Mouse (Mus musculus): ENCODE measurements around the gene Dhx34.
"Not testable (repeated sequence)": the region's sequence is repeated elsewhere in the genome, so short reads cannot be mapped to it uniquely, and the experiment has no call there.

The Dhx34 gene

GRCm38 (mm10) chr7:16221582-16222272 is at the start of gene Dhx34:
Dhx34 (minus strand) TSS chr7:16222037.
- DNase-seq, result peak; percentile 96

DNA sequence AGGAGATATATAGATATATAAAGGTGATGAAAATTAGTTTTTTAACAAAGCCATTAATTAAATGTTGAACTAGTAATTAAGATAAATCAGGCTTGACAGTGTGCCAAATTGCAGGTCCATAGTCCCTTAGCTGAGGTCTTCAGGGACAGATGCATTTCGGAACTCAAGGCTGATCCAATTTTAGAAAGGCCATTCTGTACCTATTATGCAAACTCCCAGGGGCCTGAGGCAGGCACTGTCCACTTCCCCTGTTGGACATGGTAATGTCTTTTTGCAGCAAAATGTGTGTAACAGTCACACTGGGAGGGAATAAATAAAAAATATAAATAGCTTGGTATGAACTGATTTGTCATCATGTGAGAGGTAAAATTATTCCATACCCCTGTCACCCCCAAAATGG is 49.3 kb upstream of the Dhx34 start:
- no peak for DNase-seq

- not testable (repeated sequence) for DNase-seq
Observed at GRCm38 (mm10) chr7:16266593-16266992, 44.8 kb upstream of the Dhx34 start.

DNA sequence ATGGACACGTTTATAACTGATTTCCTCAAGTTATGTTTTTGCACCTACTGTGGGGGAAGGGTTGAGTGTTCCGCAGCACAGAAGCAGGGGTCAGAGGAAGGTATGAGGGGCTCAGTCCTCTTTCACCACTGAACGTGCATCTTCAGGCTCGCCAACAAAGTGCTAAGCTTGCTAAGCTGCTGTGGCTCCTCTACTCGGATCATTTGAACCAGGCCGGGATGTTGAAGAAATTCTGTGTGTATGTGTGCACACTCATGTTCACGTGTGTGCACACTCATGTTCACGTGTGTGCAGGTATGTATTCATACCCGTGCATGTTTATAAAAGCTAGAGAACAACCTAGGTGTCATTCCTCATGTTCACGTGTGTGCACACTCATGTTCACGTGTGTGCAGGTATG is 44.0 kb upstream of the Dhx34 start:
- no peak for DNase-seq

DNA sequence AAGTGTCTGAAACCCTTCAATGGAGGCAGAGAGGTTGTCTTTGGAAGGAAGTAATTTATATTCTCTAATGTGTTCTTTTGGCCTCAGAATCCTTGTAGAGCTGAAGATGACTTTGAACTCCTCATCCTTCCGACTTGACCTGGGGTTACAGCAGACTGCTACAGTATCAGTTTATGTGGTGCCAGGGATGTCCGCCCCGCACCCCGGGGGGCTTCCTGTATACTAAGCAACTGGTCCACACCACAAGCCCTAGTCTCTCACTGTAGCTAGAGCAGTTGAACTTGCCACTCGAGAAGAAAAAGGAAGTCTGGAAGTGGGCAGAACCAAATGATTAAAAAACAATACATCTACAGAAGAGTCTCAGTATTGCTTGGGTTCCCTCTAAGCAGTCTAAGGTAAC is 42.0 kb upstream of the Dhx34 start:
- DNase-seq, result no peak

DNA sequence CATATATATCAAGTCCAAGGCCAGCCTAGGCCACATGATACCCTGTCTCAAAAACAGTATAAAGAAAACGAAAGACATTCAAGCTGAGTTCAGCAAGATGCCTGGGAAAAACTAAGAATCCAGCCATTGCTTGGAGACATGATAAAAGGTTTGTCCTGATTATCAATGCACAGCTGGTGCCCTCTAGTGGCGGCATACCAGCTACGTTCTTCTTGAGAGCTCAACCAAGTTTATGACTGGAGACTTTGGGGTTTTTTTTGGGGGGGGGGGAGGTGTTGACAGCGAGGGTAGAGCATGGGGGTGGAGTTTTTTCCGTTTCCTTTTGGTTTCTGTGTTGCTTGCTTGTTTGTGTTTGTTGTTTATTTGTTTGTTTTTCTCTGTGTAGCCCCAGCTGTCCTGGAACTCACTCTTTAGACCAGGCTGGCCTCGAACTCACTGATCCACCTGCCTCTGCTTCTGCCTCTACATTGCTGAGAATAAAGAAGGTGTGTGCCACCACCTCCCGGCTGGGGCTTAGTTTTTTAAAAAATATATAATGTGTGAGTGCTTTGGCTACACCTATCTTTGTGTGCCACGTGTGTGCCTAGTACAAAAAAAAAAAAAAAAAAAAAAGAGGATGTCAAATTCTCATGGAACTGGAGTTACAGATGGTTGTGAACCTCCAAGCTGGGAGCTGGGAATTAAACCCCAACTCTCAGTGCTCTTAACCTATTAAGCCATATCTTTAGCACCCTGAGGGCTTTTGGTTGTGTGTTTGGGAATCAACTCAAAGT is 41.4 kb upstream of the Dhx34 start:
- peak; percentile 69 for DNase-seq

- no peak for DNase-seq
Observed at GRCm38 (mm10) chr7:16261097-16261496, 39.3 kb upstream of the Dhx34 start.

- DNase-seq, result no peak
Observed at GRCm38 (mm10) chr7:16259110-16259590, 37.3 kb upstream of the Dhx34 start, which contains the start of gene C5ar1. C5ar1 (minus strand) TSS chr7:16259540.

DNA sequence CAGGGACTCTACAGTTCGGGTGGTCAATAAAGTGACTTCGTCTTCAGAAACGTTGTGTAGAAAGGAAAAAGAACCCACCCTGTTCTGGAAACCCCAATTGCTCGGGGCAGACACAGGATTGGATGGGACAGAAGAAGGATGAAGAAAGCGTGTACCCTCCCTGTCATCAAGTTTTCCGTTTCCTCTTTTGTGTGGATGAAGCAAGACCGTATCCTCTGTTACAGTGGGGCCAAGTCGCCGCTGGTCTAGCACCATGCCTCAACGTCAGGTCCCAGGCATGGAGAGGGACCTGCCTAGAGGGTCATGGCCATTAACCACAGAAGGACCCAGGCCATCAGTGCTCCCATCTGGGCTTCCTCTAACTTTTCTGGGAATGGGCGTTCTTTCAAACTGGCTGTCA is 36.0 kb upstream of the Dhx34 start:
- peak; percentile 51 for DNase-seq

GRCm38 (mm10) chr7:16255963-16256362 is 34.1 kb upstream of the Dhx34 start:
- not testable (repeated sequence) for DNase-seq

DNA sequence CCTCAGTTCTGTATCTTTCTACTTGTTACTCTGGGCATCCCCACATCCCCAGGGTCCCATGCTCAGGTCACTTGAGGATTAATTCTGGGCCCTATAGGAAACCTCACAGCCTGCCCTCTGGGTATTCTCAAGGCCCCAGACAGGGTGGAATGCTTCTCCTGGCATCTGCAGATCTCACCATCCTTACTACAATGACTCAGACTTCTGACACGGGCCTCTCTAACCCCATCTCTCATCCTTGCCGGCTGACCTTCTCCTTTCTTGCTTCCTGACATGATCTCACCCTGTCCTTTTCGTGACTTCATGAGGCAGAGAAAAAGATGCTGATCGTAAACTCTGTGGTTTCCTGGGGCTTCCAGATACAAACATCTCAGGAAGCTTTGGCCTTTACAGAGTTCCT is 32.4 kb upstream of the Dhx34 start:
- peak; percentile 57 for DNase-seq

GRCm38 (mm10) chr7:16250687-16251086 is 28.9 kb upstream of the Dhx34 start:
- no peak for DNase-seq

GRCm38 (mm10) chr7:16245958-16246357 is 24.1 kb upstream of the Dhx34 start:
- DNase-seq, result no peak

DNA sequence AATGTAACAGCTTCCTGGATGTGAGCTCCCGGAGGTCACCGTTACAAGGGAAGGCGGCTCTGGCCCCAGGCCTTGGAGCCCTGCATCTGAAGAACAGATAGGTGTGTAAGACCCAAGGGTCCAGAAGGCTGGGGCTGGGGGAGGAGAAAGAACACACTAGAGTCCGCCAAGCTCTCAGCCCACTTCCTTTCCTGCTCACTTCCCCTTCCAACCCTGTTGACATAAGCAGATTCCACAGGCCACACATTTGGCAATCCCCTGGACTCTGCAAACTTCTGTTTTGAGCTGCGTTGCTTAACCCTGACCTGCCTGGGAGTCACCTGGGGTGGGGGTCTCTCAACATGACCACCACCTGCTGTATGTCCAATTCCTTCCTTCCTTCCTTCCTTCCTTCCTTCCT is 22.2 kb upstream of the Dhx34 start, which contains the start of gene C5ar2:
Gene C5ar2 (minus strand): TSS at position 88 of the 400 bp plus-strand sequence.
- peak; percentile 75 for DNase-seq

DNA sequence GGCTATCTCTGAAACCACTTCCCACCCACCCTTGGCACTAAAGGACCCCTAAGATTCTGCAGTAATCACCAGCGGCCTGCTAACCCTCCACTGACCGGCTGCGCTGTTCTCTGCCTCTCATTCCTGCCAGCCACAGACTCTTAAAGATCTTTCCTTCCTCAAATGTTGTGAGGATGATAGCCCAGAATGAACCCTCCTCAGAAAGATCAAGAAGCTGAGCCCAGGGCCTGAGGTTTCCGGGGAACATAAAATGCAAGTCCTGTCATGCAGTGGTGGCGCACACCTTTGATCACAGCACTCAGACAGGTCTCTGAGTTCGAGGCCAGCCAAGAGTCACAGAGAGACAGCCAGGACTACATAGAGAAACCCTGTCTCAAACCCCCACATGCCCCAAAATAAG is 20.4 kb upstream of the Dhx34 start:
- DNase-seq, result no peak

GRCm38 (mm10) chr7:16241787-16242186 is 19.9 kb upstream of the Dhx34 start:
- DNase-seq, result no peak

GRCm38 (mm10) chr7:16240978-16241303 is 19.1 kb upstream of the Dhx34 start:
- no peak for DNase-seq

- no peak for DNase-seq
Observed at GRCm38 (mm10) chr7:16240281-16240977, 18.6 kb upstream of the Dhx34 start.

DNA sequence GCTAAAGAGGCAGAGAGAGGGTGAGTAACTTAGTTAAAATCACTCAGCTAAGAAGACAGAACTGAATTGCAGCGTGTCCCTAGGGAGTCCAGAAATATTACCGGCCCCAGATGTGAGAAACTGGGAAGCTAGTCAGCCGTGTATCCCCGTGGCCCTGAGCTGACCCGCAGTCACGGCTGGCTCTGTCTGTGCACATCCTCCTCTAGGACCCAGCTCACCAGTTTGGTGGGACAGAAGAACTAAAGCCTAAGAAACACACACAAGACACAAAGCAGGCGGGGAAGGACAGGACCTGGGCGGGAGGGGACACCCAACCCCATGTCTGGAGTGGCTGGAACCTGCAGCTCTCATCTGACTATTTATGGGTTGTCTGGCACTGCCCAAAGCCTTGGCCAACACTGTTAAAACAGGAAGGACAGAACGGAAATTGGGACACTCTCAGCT is 17.7 kb upstream of the Dhx34 start:
- DNase-seq, result peak; percentile 71

- DNase-seq, result no peak
Observed at GRCm38 (mm10) chr7:16229869-16230268, 8.0 kb upstream of the Dhx34 start.

- DNase-seq, result no peak
Observed at GRCm38 (mm10) chr7:16213986-16214385, 7.9 kb downstream of the Dhx34 start.

DNA sequence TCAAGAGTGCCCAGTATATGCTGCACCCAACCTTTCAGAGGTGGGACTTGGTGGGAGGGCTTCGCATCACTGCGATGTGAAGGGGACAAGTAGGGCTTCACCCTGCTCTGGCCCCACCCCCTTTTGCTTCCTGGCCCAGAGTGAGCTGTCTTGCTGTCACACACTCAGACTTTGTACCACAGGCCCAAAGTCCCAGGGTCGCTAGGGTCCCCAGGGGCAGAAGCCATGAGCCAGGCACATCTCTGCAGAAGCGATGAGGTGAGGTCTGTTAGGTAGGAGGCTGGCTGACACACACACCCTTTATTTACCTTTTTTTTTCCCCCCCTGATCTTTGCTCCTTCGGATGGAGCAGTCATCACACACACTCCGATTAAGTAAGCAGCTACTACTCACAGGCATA is 8.6 kb downstream of the Dhx34 start:
- DNase-seq, result no peak

- DNase-seq, result no peak
Observed at GRCm38 (mm10) chr7:16210862-16211365, 10.9 kb downstream of the Dhx34 start.

All from layer of hippocampus, adult 9-11 months (tissue).